Mouse (Mus musculus) heart, embryonic 14.5 days (tissue): ENCODE results near the gene Gm26657. TPM values are rescaled to one million over a fixed set of nuclear protein-coding genes. Genes with fewer than 3 reads are reported as not detected.

ENCODE experiments used
- ATAC-seq: fragments of 200-750 bp; cut with Nextera tagmentation; 2 replicates; pipeline ENCODE4 v1.8.0; 2017; ENCODE audit warnings: low read depth, moderate TSS enrichment; ENCODE audit not compliant: insufficient number of reproducible peaks, insufficient read depth, low FRiP score
- H3K27ac ChIP-seq, 2 experiments: fragments of 200-500 bp in 1 of 2; fragments of 300-500 bp in 1 of 2; sonication (generic) in 1 of 2; replicated peaks in 1 of 2; 2 replicates each; pipeline ENCODE4 v1.5.1; 2012 to 2014; ENCODE audit warnings: low read depth in 2 of 2, low read length in 2 of 2, control low read depth in 1 of 2, mild to moderate bottlenecking in 1 of 2, mixed read lengths in 1 of 2; ENCODE audit not compliant: control insufficient read depth in 1 of 2, insufficient read depth in 1 of 2
- H3K27me3 ChIP-seq: fragments of 300-500 bp; sonication (generic); 2 replicates; pipeline ENCODE4 v1.6.1; 2014; ENCODE audit warnings: mild to moderate bottlenecking, low read length, control low read depth; ENCODE audit not compliant: control insufficient read depth, insufficient read depth
- H3K36me3 ChIP-seq: fragments of 300-500 bp; sonication (generic); 2 replicates; pipeline ENCODE4 v1.6.1; 2014; ENCODE audit warnings: mild to moderate bottlenecking, control low read depth, low read length, mixed read lengths; ENCODE audit not compliant: control insufficient read depth, insufficient read depth
- H3K4me1 ChIP-seq, 2 experiments: fragments of 200-500 bp in 1 of 2; fragments of 300-500 bp in 1 of 2; sonication (generic) in 1 of 2; 2 replicates each; pipeline ENCODE4 v1.6.1; 2012 to 2014; ENCODE audit warnings: low read length in 2 of 2, control low read depth in 1 of 2, mixed read lengths in 1 of 2; ENCODE audit not compliant: control insufficient read depth in 2 of 2, insufficient read depth in 2 of 2
- H3K4me2 ChIP-seq: fragments of 300-500 bp; sonication (generic); 2 replicates; pipeline ENCODE4 v1.6.1; 2014; ENCODE audit warnings: mild to moderate bottlenecking, low read length
- H3K4me3 ChIP-seq, 2 experiments: fragments of 200-500 bp in 1 of 2; fragments of 300-500 bp in 1 of 2; sonication (generic) in 1 of 2; 2 replicates each; pipeline ENCODE4 v1.5.1; 2012 to 2014; ENCODE audit warnings: low read length in 2 of 2, mild to moderate bottlenecking in 2 of 2, control low read depth in 1 of 2, low read depth in 1 of 2, moderate library complexity in 1 of 2; ENCODE audit not compliant: control insufficient read depth in 1 of 2, insufficient read depth in 1 of 2
- H3K9ac ChIP-seq: fragments of 300-500 bp; sonication (generic); 2 replicates; pipeline ENCODE4 v1.6.1; 2014; ENCODE audit warnings: mild to moderate bottlenecking, low read length
- H3K9me3 ChIP-seq: fragments of 300-500 bp; sonication (generic); 2 replicates; pipeline ENCODE4 v1.6.1; 2016; ENCODE audit warnings: low read length, control low read depth; ENCODE audit not compliant: control insufficient read depth
- WGBS: fragments of 180-500 bp; shearing (Covaris S2); extraction: QIAGEN DNeasy Blood & Tissue Kit; methylation state at CpG from one replicate; pipeline ENCODE4 v1.1.7; 2014; 5-methylcytosine and 5-hydroxymethylcytosine counted together
- polyA plus RNA-seq: library from polyadenylated mRNA; unstranded; fragments of >200 nt; fragmentation: Nextera tagmentation; extraction: Ambion mirVana; gene quantifications from 2 replicates; pipeline ENCODE4 v1.2.1, GENCODE M21; 2014

Gene Gm26657
- polyA plus RNA-seq, 1 experiment from 2014 or later: not detected

- H3K9me3 ChIP-seq: no peaks in the 10 kb centered on the region
- no peaks in the 10 kb centered on the region for H3K27me3 ChIP-seq
- no peak overlapping the region for H3K27ac ChIP-seq
- no peak for ATAC-seq
- H3K4me1 ChIP-seq: no peaks in the 10 kb centered on the region
- WGBS: 88% methylated on average over 10 of the region's 10 CpGs
- peaks cover 93% of the 10 kb centered on the region for H3K36me3 ChIP-seq
- no peak overlapping the region for H3K4me2 ChIP-seq
- no peak overlapping the region for H3K4me3 ChIP-seq
- H3K9ac ChIP-seq: no peak overlapping the region
These were observed 17.2 kb downstream of the Gm26657 start for GRCm38 (mm10) chr4:56756966-56757600.

DNA sequence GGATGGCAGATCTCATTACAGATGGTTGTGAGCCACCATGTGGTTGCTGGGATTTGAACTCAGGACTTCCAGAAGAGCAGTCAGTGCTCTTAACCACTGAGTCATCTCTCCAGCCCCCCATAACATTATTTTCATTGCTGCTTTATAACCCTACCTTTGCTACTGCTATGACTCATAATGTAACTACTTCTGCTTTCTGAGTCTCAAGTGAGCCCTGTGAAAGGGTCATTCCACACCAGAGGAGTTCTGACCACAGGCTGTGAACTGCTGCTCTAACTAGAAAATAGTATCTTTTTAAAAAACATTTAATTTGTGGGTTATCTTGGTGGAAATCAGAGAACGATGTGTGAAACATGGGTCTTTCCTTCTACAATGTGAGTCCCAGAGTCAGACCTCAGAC, 17.8 kb downstream of the Gm26657 start:
- no peak overlapping the region for H3K9ac ChIP-seq
- 94% methylated on average over 1 of the region's 1 CpGs for WGBS
- ATAC-seq: no peak
- no peak overlapping the region for H3K4me3 ChIP-seq
- H3K27ac ChIP-seq: no peak overlapping the region
- peaks cover 97% of the 10 kb centered on the region for H3K36me3 ChIP-seq
- no peaks in the 10 kb centered on the region for H3K9me3 ChIP-seq
- no peaks in the 10 kb centered on the region for H3K4me1 ChIP-seq
- H3K4me2 ChIP-seq: no peak overlapping the region
- H3K27me3 ChIP-seq: no peaks in the 10 kb centered on the region

DNA sequence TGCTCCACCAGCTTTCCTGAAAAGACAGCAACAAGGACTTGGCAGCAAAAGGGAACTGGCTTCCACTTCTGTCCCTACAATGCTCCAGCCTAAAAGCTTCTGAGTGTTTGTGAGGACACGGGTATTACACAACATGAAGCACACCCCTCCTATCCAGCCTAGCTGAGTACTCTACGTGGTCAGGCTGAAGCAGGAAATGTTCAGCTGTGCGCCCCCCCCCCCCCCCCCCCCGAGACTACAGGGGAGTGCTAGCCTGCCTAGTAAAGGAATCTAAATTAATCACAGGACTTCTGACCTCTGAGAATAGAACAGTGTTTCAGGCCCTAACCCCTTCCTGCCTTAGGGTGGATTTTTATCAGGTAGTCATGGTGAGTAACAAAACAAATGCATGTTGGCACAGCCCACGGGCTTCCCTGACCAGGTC, 28.0 kb downstream of the Gm26657 start:
- Histone ChIP-seq H3K36me3 (peaks cover 99% of the 10 kb centered on the region), H3K27me3 (no peaks in the 10 kb centered on the region), H3K4me3 (no peak overlapping the region), H3K4me1 (no peaks in the 10 kb centered on the region), H3K9ac (no peak overlapping the region), H3K27ac (no peak overlapping the region), H3K4me2 (no peak overlapping the region), H3K9me3 (no peaks in the 10 kb centered on the region)
- no peak for ATAC-seq
- 31% methylated on average over 3 of the region's 5 CpGs for WGBS

DNA sequence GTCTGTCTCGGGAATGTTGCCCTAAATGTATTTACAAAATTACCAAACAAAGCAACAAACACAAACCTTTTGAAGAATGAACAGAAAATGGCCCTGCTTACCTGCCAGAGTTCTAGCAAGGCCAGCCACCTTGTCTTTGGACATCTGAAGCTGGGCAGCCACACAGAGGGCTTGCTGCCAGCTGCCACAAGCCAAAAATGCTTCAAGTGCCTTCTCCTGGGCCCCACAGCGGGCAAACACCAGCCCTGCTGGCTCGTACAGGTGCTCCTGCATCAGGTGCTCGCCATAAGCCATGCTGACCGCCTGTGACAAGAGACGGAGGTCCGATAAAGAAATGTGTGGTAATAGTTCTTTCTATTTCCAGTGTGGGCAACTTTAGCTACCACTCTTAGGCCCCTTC, 29.0 kb downstream of the Gm26657 start:
- Histone ChIP-seq H3K4me3 (no peak overlapping the region), H3K27ac (no peak overlapping the region), H3K4me1 (no peaks in the 10 kb centered on the region), H3K27me3 (no peaks in the 10 kb centered on the region), H3K9me3 (no peaks in the 10 kb centered on the region), H3K9ac (no peak overlapping the region), H3K4me2 (no peak overlapping the region), H3K36me3 (peaks cover 99% of the 10 kb centered on the region)
- 74% methylated on average over 7 of the region's 7 CpGs for WGBS
- no peak for ATAC-seq

- Histone ChIP-seq H3K4me3 (no peak overlapping the region), H3K27ac (no peak overlapping the region), H3K4me1 (no peaks in the 10 kb centered on the region), H3K36me3 (peaks cover 98% of the 10 kb centered on the region), H3K27me3 (no peaks in the 10 kb centered on the region), H3K9me3 (no peaks in the 10 kb centered on the region), H3K9ac (no peak overlapping the region), H3K4me2 (no peak overlapping the region)
- 87% methylated on average over 1 of the region's 1 CpGs for WGBS
- no peak for ATAC-seq
These were observed 31.2 kb downstream of the Gm26657 start for GRCm38 (mm10) chr4:56771065-56771464.

Other genes starting within 250 kb of the Gm26657 start
- gene Actl7b, start 1.4 kb downstream of the Gm26657 start, polyA plus RNA-seq: not detected in 2 replicates
- not detected in 2 replicates for gene Actl7a, start 3.3 kb downstream of the Gm26657 start, polyA plus RNA-seq
- 36.6 and 39.2 TPM in 2 replicates for gene Elp1, start 62.3 kb downstream of the Gm26657 start, polyA plus RNA-seq
- gene Fam206a, start 62.3 kb downstream of the Gm26657 start, polyA plus RNA-seq: 11.2 and 12.1 TPM in 2 replicates
- 27.2 and 27.8 TPM in 2 replicates for gene Ctnnal1, start 125.1 kb downstream of the Gm26657 start, polyA plus RNA-seq
- gene Tmem245, start 207.4 kb downstream of the Gm26657 start, polyA plus RNA-seq: 21.6 and 22.7 TPM in 2 replicates